Mouse (Mus musculus) limb, embryonic 11.5 days (tissue): Measurements from ENCODE around the gene Shb. TPM values are rescaled to one million over a fixed set of nuclear protein-coding genes. Genes with fewer than 3 reads are reported as not detected.
A peak's percentile ranks its signal among the peaks of the same experiment; 100 is the strongest.

ENCODE experiments used
- ATAC-seq: fragments of 200-750 bp; cut with Nextera tagmentation; 2 replicates; pipeline ENCODE4 v1.8.0; 2017; ENCODE audit warnings: low read depth; ENCODE audit not compliant: insufficient number of reproducible peaks, low FRiP score, low TSS enrichment
- DNase-seq: peaks from one replicate; pipeline ENCODE4 v3.0.0-alpha.2; 2015; ENCODE audit warnings: low spot score
- H3K27ac ChIP-seq: fragments of 300-500 bp; sonication (generic); replicated peaks from 2 replicates; pipeline ENCODE4 v1.5.1; 2014; ENCODE audit warnings: low read depth, mild to moderate bottlenecking, low read length
- H3K27me3 ChIP-seq: fragments of 300-500 bp; sonication (generic); 2 replicates; pipeline ENCODE4 v1.6.1; 2014; ENCODE audit warnings: mild to moderate bottlenecking, low read length, mixed read lengths; ENCODE audit not compliant: control insufficient read depth, insufficient read depth
- H3K36me3 ChIP-seq: fragments of 300-500 bp; sonication (generic); 2 replicates; pipeline ENCODE4 v1.6.1; 2014; ENCODE audit warnings: mild to moderate bottlenecking, low read length, moderate library complexity, mixed read lengths; ENCODE audit not compliant: control insufficient read depth, insufficient read depth
- H3K4me1 ChIP-seq: fragments of 300-500 bp; sonication (generic); 2 replicates; pipeline ENCODE4 v1.6.1; 2014; ENCODE audit warnings: low read length, mixed read lengths; ENCODE audit not compliant: control insufficient read depth, insufficient read depth
- H3K4me2 ChIP-seq: fragments of 300-500 bp; sonication (generic); 2 replicates; pipeline ENCODE4 v1.6.1; 2014; ENCODE audit warnings: low read depth, mild to moderate bottlenecking, moderate library complexity; ENCODE audit not compliant: severe bottlenecking
- H3K4me3 ChIP-seq: fragments of 300-500 bp; sonication (generic); 2 replicates; pipeline ENCODE4 v1.5.1; 2014; ENCODE audit warnings: low read depth, low read length
- H3K9ac ChIP-seq: fragments of 300-500 bp; sonication (generic); 2 replicates; pipeline ENCODE4 v1.6.1; 2014; ENCODE audit warnings: mild to moderate bottlenecking, low read length
- H3K9me3 ChIP-seq: fragments of 300-500 bp; sonication (generic); 2 replicates; pipeline ENCODE4 v1.6.1; 2016; ENCODE audit warnings: low read length; ENCODE audit not compliant: control insufficient read depth
- WGBS: fragments of 180-500 bp; shearing (Covaris S2); extraction: QIAGEN DNeasy Blood & Tissue Kit; methylation state at CpG from one replicate; pipeline ENCODE4 v1.1.7; 2014; 5-methylcytosine and 5-hydroxymethylcytosine counted together
- polyA plus RNA-seq: library from polyadenylated mRNA; unstranded; fragments of >200 nt; fragmentation: Nextera tagmentation; extraction: Ambion mirVana; gene quantifications from 2 replicates; pipeline ENCODE4 v1.2.1, GENCODE M21; 2014

The Shb gene
- polyA plus RNA-seq, 1 experiment from 2014 or later, result 6.4 TPM

- DNase-seq (no peak), ATAC-seq (no peak)
- Histone ChIP-seq H3K4me1 (peaks cover 58% of the 10 kb centered on the region), H3K9me3 (no peaks in the 10 kb centered on the region), H3K4me3 (no peak overlapping the region), H3K9ac (no peak overlapping the region), H3K4me2 (no peak overlapping the region), H3K27me3 (no peaks in the 10 kb centered on the region), H3K27ac (peak overlapping the region; percentile 22; the same call in 1 of the 2 replicates), H3K36me3 (no peaks in the 10 kb centered on the region)
- WGBS, result 84% methylated on average over 12 of the region's 12 CpGs
Observed at GRCm38 (mm10) chr4:45434071-45434470, 98.2 kb downstream of the Shb start.

GRCm38 (mm10) chr4:45431806-45432205, 100.5 kb downstream of the Shb start:
- Histone ChIP-seq H3K4me3 (no peak overlapping the region), H3K9ac (no peak overlapping the region), H3K9me3 (no peaks in the 10 kb centered on the region), H3K4me1 (peaks cover 48% of the 10 kb centered on the region), H3K4me2 (no peak overlapping the region), H3K36me3 (no peaks in the 10 kb centered on the region), H3K27me3 (no peaks in the 10 kb centered on the region), H3K27ac (0 out of 2 replicates have a peak overlapping the region, but pooled peaks have one; percentile 36)
- no peak for ATAC-seq
- WGBS, result 79% methylated on average over 3 of the region's 3 CpGs
- DNase-seq, result no peak

- Histone ChIP-seq H3K27me3 (no peaks in the 10 kb centered on the region), H3K27ac (no peak overlapping the region), H3K9me3 (no peaks in the 10 kb centered on the region), H3K4me3 (no peak overlapping the region), H3K4me1 (peaks cover 45% of the 10 kb centered on the region), H3K36me3 (no peaks in the 10 kb centered on the region), H3K9ac (no peak overlapping the region), H3K4me2 (no peak overlapping the region)
- DNase-seq (no peak), ATAC-seq (no peak)
- 91% methylated on average over 3 of the region's 3 CpGs for whole genome bisulfite sequencing
Observed at GRCm38 (mm10) chr4:45431316-45431715, 101.0 kb downstream of the Shb start.

- 86% methylated on average over 7 of the region's 7 CpGs for WGBS
- H3K4me2 ChIP-seq, result no peak overlapping the region
- no peaks in the 10 kb centered on the region for H3K27me3 ChIP-seq
- peaks cover 28% of the 10 kb centered on the region for H3K4me1 ChIP-seq
- no peak overlapping the region for H3K9ac ChIP-seq
- DNase-seq (no peak), ATAC-seq (no peak)
- H3K4me3 ChIP-seq, result no peak overlapping the region
- H3K27ac ChIP-seq, result no peak overlapping the region
- H3K9me3 ChIP-seq, result no peaks in the 10 kb centered on the region
- no peaks in the 10 kb centered on the region for H3K36me3 ChIP-seq
Observed at GRCm38 (mm10) chr4:45429451-45429850, 102.8 kb downstream of the Shb start.

GRCm38 (mm10) chr4:45426724-45427457, 105.4 kb downstream of the Shb start:
- Histone ChIP-seq H3K36me3 (no peaks in the 10 kb centered on the region), H3K4me3 (no peak overlapping the region), H3K27ac (no peak overlapping the region), H3K9me3 (no peaks in the 10 kb centered on the region), H3K4me2 (no peak overlapping the region), H3K4me1 (peaks cover 10% of the 10 kb centered on the region), H3K9ac (no peak overlapping the region), H3K27me3 (no peaks in the 10 kb centered on the region)
- ATAC-seq (no peak), DNase-seq (peak; percentile 75)
- WGBS, result 59% methylated on average over 13 of the region's 13 CpGs

GRCm38 (mm10) chr4:45423406-45423805, 108.9 kb downstream of the Shb start:
- no peak overlapping the region for H3K27ac ChIP-seq
- no peak overlapping the region for H3K4me2 ChIP-seq
- H3K4me3 ChIP-seq, result no peak overlapping the region
- peaks cover 10% of the 10 kb centered on the region for H3K4me1 ChIP-seq
- DNase-seq, result no peak
- no peak for ATAC-seq
- no peaks in the 10 kb centered on the region for H3K36me3 ChIP-seq
- no peaks in the 10 kb centered on the region for H3K9me3 ChIP-seq
- H3K27me3 ChIP-seq, result no peaks in the 10 kb centered on the region
- no peak overlapping the region for H3K9ac ChIP-seq
- WGBS, result 33% methylated on average over 8 of the region's 8 CpGs

- no peaks in the 10 kb centered on the region for H3K27me3 ChIP-seq
- no peak overlapping the region for H3K4me2 ChIP-seq
- peaks cover 10% of the 10 kb centered on the region for H3K4me1 ChIP-seq
- ATAC-seq, result no peak
- WGBS, result 86% methylated on average over 10 of the region's 10 CpGs
- no peak overlapping the region for H3K9ac ChIP-seq
- no peak overlapping the region for H3K27ac ChIP-seq
- no peak for DNase-seq
- no peak overlapping the region for H3K4me3 ChIP-seq
- no peaks in the 10 kb centered on the region for H3K36me3 ChIP-seq
- H3K9me3 ChIP-seq, result no peaks in the 10 kb centered on the region
Observed at GRCm38 (mm10) chr4:45422640-45423039, 109.6 kb downstream of the Shb start.

GRCm38 (mm10) chr4:45421519-45422260, 110.6 kb downstream of the Shb start:
- Histone ChIP-seq H3K9me3 (no peaks in the 10 kb centered on the region), H3K36me3 (no peaks in the 10 kb centered on the region), H3K4me2 (no peak overlapping the region), H3K4me1 (peaks cover 4% of the 10 kb centered on the region; the same call in 1 of the 2 replicates), H3K4me3 (no peak overlapping the region), H3K27ac (no peak overlapping the region), H3K9ac (no peak overlapping the region), H3K27me3 (no peaks in the 10 kb centered on the region)
- DNase-seq, result no peak
- no peak for ATAC-seq
- 77% methylated on average over 11 of the region's 11 CpGs for WGBS
